In genomic region chr17:83098679-83099413, GRCm38 (mm10) we compare ENCODE assay signal across 20 mouse cellular contexts.
DNase-seq lines count a peak whose midpoint lies in the region; ATAC-seq and TF ChIP-seq lines count a peak whose summit lies in the region.
"Had no signal": no experiment of that assay in that cellular context is flagged by ENCODE, and none has a peak within 500 bp of the region (broad histone marks: within the 10 kb centered on the region; RNA-seq: fewer than 3 reads in every experiment).

No protein-coding gene starts in this region.

- H3K4me1 ChIP-seq in midbrain, postnatal 0 days (ENCODE audit: insufficient read depth, low read length) = no peaks in the 10 kb centered on the region
- no peaks in the 10 kb centered on the region for H3K4me1 ChIP-seq in midbrain, embryonic 11.5 days (ENCODE audit: control insufficient read depth, insufficient read depth, low read length)
- peaks cover 20% of the 10 kb centered on the region for H3K4me1 ChIP-seq in embryonic facial prominence, embryonic 14.5 days (ENCODE audit: control insufficient read depth, insufficient read depth, low read length)
- H3K4me1 ChIP-seq in limb, embryonic 15.5 days = peaks cover 39% of the 10 kb centered on the region
- H3K4me1 ChIP-seq in lung, adult 2 months (ENCODE audit: control insufficient read depth, insufficient read depth, low read length) = no peaks in the 10 kb centered on the region
- H3K4me1 ChIP-seq: midbrain, embryonic 12.5 days had no signal

- H3K4me3 ChIP-seq in gastrocnemius, adult 2 months = no peak overlapping the region
- no peak overlapping the region for H3K4me3 ChIP-seq in midbrain, postnatal 0 days (ENCODE audit: low read depth, low read length)
- H3K4me3 ChIP-seq in midbrain, embryonic 11.5 days (ENCODE audit: low read depth, low read length) = no peak overlapping the region
- no peak overlapping the region for H3K4me3 ChIP-seq in embryonic facial prominence, embryonic 14.5 days (ENCODE audit: low read depth, low read length)
- no peak overlapping the region for H3K4me3 ChIP-seq in limb, embryonic 15.5 days
- H3K4me3 ChIP-seq in lung, adult 2 months (replicated peaks; ENCODE audit: extremely low read depth, low read depth, low read length) = no peak overlapping the region
- H3K4me3 ChIP-seq: kidney, embryonic 15.5 days; midbrain, embryonic 12.5 days; neural tube, embryonic 13.5 days had no signal

- ATAC-seq in midbrain, postnatal 0 days (ENCODE audit: low FRiP score) = no peak
- ATAC-seq in midbrain, embryonic 11.5 days (ENCODE audit: low FRiP score) = no peak
- ATAC-seq in embryonic facial prominence, embryonic 14.5 days (ENCODE audit: low read depth) = peak; percentile 58
- peak; percentile 56 for ATAC-seq in limb, embryonic 15.5 days (ENCODE audit: insufficient number of reproducible peaks, low FRiP score, low TSS enrichment, low read depth)
- ATAC-seq: intestine, embryonic 16.5 days; lung, postnatal 0 days had no signal

- TF ChIP-seq CTCF in gastrocnemius, adult 2 months (IDR thresholded peaks at IDR 0.05) = no peak
- TF ChIP-seq CTCF in midbrain, postnatal 0 days (IDR thresholded peaks at IDR 0.05) = no peak
- TF ChIP-seq CTCF in lung, adult 2 months (IDR thresholded peaks at IDR 0.05; ENCODE audit: insufficient read depth, low read length) = no peak

- WGBS in midbrain, postnatal 0 days = 66% methylated on average over 12 of the region's 12 CpGs
- WGBS in midbrain, embryonic 11.5 days = 77% methylated on average over 12 of the region's 12 CpGs
- WGBS in embryonic facial prominence, embryonic 14.5 days = 29% methylated on average over 12 of the region's 12 CpGs
- 32% methylated on average over 12 of the region's 12 CpGs for WGBS in limb, embryonic 15.5 days
- WGBS in lung, adult 2 months = 70% methylated on average over 12 of the region's 12 CpGs

- TF ChIP-seq POLR2A in lung, adult 2 months (IDR thresholded peaks at IDR 0.05; ENCODE audit: borderline replicate concordance, extremely low read depth, low read depth, low read length) = no peak

- no peaks in the 10 kb centered on the region for H3K9me3 ChIP-seq in midbrain, postnatal 0 days (ENCODE audit: low read length)
- no peaks in the 10 kb centered on the region for H3K9me3 ChIP-seq in midbrain, embryonic 11.5 days (ENCODE audit: control insufficient read depth, low read length)
- no peaks in the 10 kb centered on the region for H3K9me3 ChIP-seq in embryonic facial prominence, embryonic 14.5 days (ENCODE audit: control insufficient read depth, low read length)
- no peaks in the 10 kb centered on the region for H3K9me3 ChIP-seq in limb, embryonic 15.5 days
- H3K9me3 ChIP-seq: kidney, embryonic 15.5 days; midbrain, embryonic 12.5 days; neural tube, embryonic 13.5 days had no signal

- H3K9ac ChIP-seq in midbrain, postnatal 0 days (replicated peaks; ENCODE audit: low read length, poor library complexity, severe bottlenecking) = no peak overlapping the region
- H3K9ac ChIP-seq in midbrain, embryonic 11.5 days (ENCODE audit: low read length) = no peak overlapping the region
- H3K9ac ChIP-seq in embryonic facial prominence, embryonic 14.5 days (ENCODE audit: low read depth, low read length) = no peak overlapping the region
- no peak overlapping the region for H3K9ac ChIP-seq in limb, embryonic 15.5 days
- H3K9ac ChIP-seq: kidney, embryonic 15.5 days; liver, embryonic 14.5 days; midbrain, embryonic 12.5 days; neural tube, embryonic 13.5 days had no signal

- H3K4me2 ChIP-seq in midbrain, postnatal 0 days (ENCODE audit: low read depth, low read length, poor library complexity, severe bottlenecking) = no peak overlapping the region
- no peak overlapping the region for H3K4me2 ChIP-seq in midbrain, embryonic 11.5 days
- no peak overlapping the region for H3K4me2 ChIP-seq in embryonic facial prominence, embryonic 14.5 days (ENCODE audit: low read depth, low read length)
- H3K4me2 ChIP-seq in limb, embryonic 15.5 days = 0 out of 2 replicates have a peak overlapping the region, but pooled peaks have one; percentile 6
- H3K4me2 ChIP-seq: kidney, embryonic 15.5 days; midbrain, embryonic 12.5 days had no signal

- no peaks in the 10 kb centered on the region for H3K27me3 ChIP-seq in midbrain, postnatal 0 days (ENCODE audit: insufficient read depth, low read length)
- no peaks in the 10 kb centered on the region; the same call in 1 of the 2 replicates for H3K27me3 ChIP-seq in midbrain, embryonic 11.5 days (ENCODE audit: control insufficient read depth, insufficient read depth, low read length)
- H3K27me3 ChIP-seq in embryonic facial prominence, embryonic 14.5 days (replicated peaks; ENCODE audit: control insufficient read depth, insufficient read depth, low read length) = peaks cover 12% of the 10 kb centered on the region; the same call in 1 of the 2 replicates
- H3K27me3 ChIP-seq in limb, embryonic 15.5 days = peaks cover 35% of the 10 kb centered on the region
- H3K27me3 ChIP-seq: kidney, embryonic 15.5 days had no signal

- intact Hi-C loops in gastrocnemius, adult 2 months (cut with DNase I) = loop anchor here (2.0 kb wide), 1 partner anchor 58 kb away; no protein-coding TSS in a partner anchor

- no peaks in the 10 kb centered on the region for H3K36me3 ChIP-seq in midbrain, postnatal 0 days (ENCODE audit: insufficient read depth, low read length)
- no peaks in the 10 kb centered on the region for H3K36me3 ChIP-seq in midbrain, embryonic 11.5 days (ENCODE audit: control insufficient read depth, insufficient read depth, low read length)
- H3K36me3 ChIP-seq in embryonic facial prominence, embryonic 14.5 days (ENCODE audit: control insufficient read depth, insufficient read depth, low read length) = no peaks in the 10 kb centered on the region
- H3K36me3 ChIP-seq in limb, embryonic 15.5 days = no peaks in the 10 kb centered on the region
- H3K36me3 ChIP-seq: kidney, embryonic 15.5 days; midbrain, embryonic 12.5 days; neural tube, embryonic 13.5 days had no signal

- no peak for DNase-seq in gastrocnemius, adult 2 months
- DNase-seq in gastrocnemius, postnatal 10 days = no peak
- DNase-seq in midbrain, postnatal 0 days (ENCODE audit: low spot score) = peak; percentile 42
- DNase-seq in midbrain, embryonic 11.5 days (ENCODE audit: low spot score, missing footprints) = no peak
- peak; percentile 87 for DNase-seq in embryonic facial prominence, embryonic 14.5 days (ENCODE audit: low spot score)
- no peak for DNase-seq in lung, adult 2 months
- no peak for DNase-seq in heart, adult 18-20 months
- DNase-seq: adrenal gland, postnatal 36 days; B cell, adult 2 months; cerebellum, adult 18-20 months; heart, postnatal 36 days; spleen, adult 18-20 months; thymus, postnatal 25 days had no signal

- peak overlapping the region; percentile 2; the same call in 1 of the 2 replicates for H3K27ac ChIP-seq in gastrocnemius, adult 2 months
- no peak overlapping the region for H3K27ac ChIP-seq in midbrain, postnatal 0 days (ENCODE audit: low read depth, low read length)
- H3K27ac ChIP-seq in midbrain, embryonic 11.5 days (ENCODE audit: low read depth, low read length) = no peak overlapping the region
- H3K27ac ChIP-seq in embryonic facial prominence, embryonic 14.5 days (replicated peaks; ENCODE audit: low read depth, low read length) = peak overlapping the region; percentile 53
- H3K27ac ChIP-seq in limb, embryonic 15.5 days = peak overlapping the region; percentile 47; the same call in 1 of the 2 replicates
- H3K27ac ChIP-seq: kidney, embryonic 15.5 days; liver, embryonic 14.5 days; midbrain, embryonic 12.5 days; neural tube, embryonic 13.5 days had no signal

Comparison
In these comparisons a context has a peak if more than half of its experiments do, and no peak if none do; other contexts are left out.
1. DNase-seq: peak in midbrain, postnatal 0 days (single experiment) and embryonic facial prominence, embryonic 14.5 days (single experiment); none in gastrocnemius, adult 2 months (single experiment), gastrocnemius, postnatal 10 days (single experiment), midbrain, embryonic 11.5 days (single experiment), lung, adult 2 months (single experiment) and heart, adult 18-20 months (0 of 2).
2. H3K27ac ChIP-seq: peak in gastrocnemius, adult 2 months (single experiment), embryonic facial prominence, embryonic 14.5 days (single experiment) and limb, embryonic 15.5 days (single experiment); none in midbrain, postnatal 0 days (single experiment) and midbrain, embryonic 11.5 days (single experiment).
3. ATAC-seq: peak in embryonic facial prominence, embryonic 14.5 days (single experiment) and limb, embryonic 15.5 days (single experiment); none in midbrain, postnatal 0 days (single experiment) and midbrain, embryonic 11.5 days (single experiment).